Comparison of ENCODE assay signal across 7 mouse cellular contexts in genomic region chr3:65391784-65392420, GRCm38 (mm10). TPM values are rescaled to one million over a fixed set of nuclear protein-coding genes. Genes with fewer than 3 reads are reported as not detected.
DNase-seq lines count a peak whose midpoint lies in the region; ATAC-seq lines count a peak whose summit lies in the region.

No protein-coding gene starts in this region.

- peaks cover 52% of the 10 kb centered on the region for H3K79me2 ChIP-seq in macrophage (ENCODE audit: inconsistent target)

- peak overlapping the region; percentile 88 for H3K9ac ChIP-seq in forebrain, embryonic 12.5 days
- H3K9ac ChIP-seq in kidney, embryonic 16.5 days (replicated peaks; ENCODE audit: low read length), result peak overlapping the region; percentile 95

- DNase-seq in right cerebral cortex, postnatal 4 days, result peak; percentile 7
- no peak for DNase-seq in right cerebral cortex, postnatal 36 days (ENCODE audit: low spot score in 2 of 2)
- DNase-seq in brain, adult 2 months (ENCODE audit: low read depth, low spot score), result peak; percentile 57
- peak; percentile 21 for DNase-seq in thymus, postnatal 14 days

- H3K4me2 ChIP-seq in forebrain, embryonic 12.5 days, result peak overlapping the region; percentile 68
- peak overlapping the region; percentile 69 for H3K4me2 ChIP-seq in kidney, embryonic 16.5 days (replicated peaks; ENCODE audit: low read depth, low read length)

- WGBS in forebrain, embryonic 12.5 days, result under 1% methylated on average over 37 of the region's 37 CpGs
- WGBS in kidney, embryonic 16.5 days, result 0% methylated on average over 35 of the region's 37 CpGs
- 2% methylated on average over 37 of the region's 37 CpGs for WGBS in macrophage (ENCODE audit: missing documents)

- H3K36me3 ChIP-seq in forebrain, embryonic 12.5 days (replicated peaks), result peaks cover 27% of the 10 kb centered on the region
- peaks cover 31% of the 10 kb centered on the region for H3K36me3 ChIP-seq in kidney, embryonic 16.5 days (ENCODE audit: insufficient read depth, low read length)
- H3K36me3 ChIP-seq in macrophage (ENCODE audit: inconsistent target), result peaks cover 23% of the 10 kb centered on the region

- H3K4me3 ChIP-seq in forebrain, embryonic 12.5 days (replicated peaks), result peak overlapping the region; percentile 87
- peak overlapping the region; percentile 94 for H3K4me3 ChIP-seq in kidney, embryonic 16.5 days (ENCODE audit: low read length)
- H3K4me3 ChIP-seq in macrophage (ENCODE audit: inconsistent target), result peak overlapping the region; percentile 94

- no peaks in the 10 kb centered on the region for H3K9me3 ChIP-seq in forebrain, embryonic 12.5 days
- no peaks in the 10 kb centered on the region for H3K9me3 ChIP-seq in kidney, embryonic 16.5 days (ENCODE audit: low read length)

- H3K27me3 ChIP-seq in forebrain, embryonic 12.5 days, result no peaks in the 10 kb centered on the region
- no peaks in the 10 kb centered on the region for H3K27me3 ChIP-seq in kidney, embryonic 16.5 days (ENCODE audit: insufficient read depth, low read length)

- peak overlapping the region; percentile 88 for H3K27ac ChIP-seq in forebrain, embryonic 12.5 days
- H3K27ac ChIP-seq in kidney, embryonic 16.5 days (ENCODE audit: low read length), result peak overlapping the region; percentile 95
- peak overlapping the region; percentile 64 for H3K27ac ChIP-seq in macrophage

- ATAC-seq in forebrain, embryonic 12.5 days (ENCODE audit: low FRiP score), result peak; percentile 66
- peak; percentile 69 for ATAC-seq in kidney, embryonic 16.5 days (ENCODE audit: low FRiP score, low TSS enrichment)

- H3K4me1 ChIP-seq in forebrain, embryonic 12.5 days, result peaks cover 8% of the 10 kb centered on the region
- peaks cover 5% of the 10 kb centered on the region; the same call in 1 of the 2 replicates for H3K4me1 ChIP-seq in kidney, embryonic 16.5 days (ENCODE audit: insufficient read depth, low read length)

RNA-seq across cellular contexts. Expression of gene Ssr3, which starts 0.5 kb away (rescaled TPM):
- polyA plus RNA-seq in forebrain, embryonic 12.5 days (2016; fragmentation: Nextera tagmentation; extraction: Ambion mirVana), result 195 and 198 TPM in 2 replicates
- 307 and 308 TPM in 2 replicates for polyA plus RNA-seq in kidney, embryonic 16.5 days (2015; fragmentation: Nextera tagmentation; extraction: Ambion mirVana)
- total RNA-seq in macrophage (2018; cell fraction: chromatin; rRNA removed), result 100 to 1,000 TPM in 15 of 26 experiments, 10 to 100 TPM in 11; 61.1 to 189 (median 109) TPM
- total RNA-seq in macrophage (2018; cell fraction: cytosol; rRNA removed), result 100 to 1,000 TPM; 163 to 229 (median 186) TPM
- 100 to 1,000 TPM; 108 to 324 (median 192) TPM for total RNA-seq in macrophage (2018; cell fraction: nucleus; rRNA removed)
- polyA plus RNA-seq in macrophage (2018), result 181 to 216 TPM (median 203 TPM) in 3 replicates

Comparison
In these comparisons a context has a peak if more than half of its experiments do, and no peak if none do; other contexts are left out.
1. DNase-seq: peak in right cerebral cortex, postnatal 4 days (single experiment), brain, adult 2 months (single experiment) and thymus, postnatal 14 days (single experiment); none in right cerebral cortex, postnatal 36 days (0 of 2).
2. Peak in every context shown above with its lines, with median percentiles within 50 percentile points of each other: H3K27ac ChIP-seq and H3K4me3 ChIP-seq.